Mouse (Mus musculus) bone marrow macrophage, adult 2 months (primary cell): ENCODE measurements around the gene Garem2. TPM values are rescaled to one million over a fixed set of nuclear protein-coding genes. Genes with fewer than 3 reads are reported as not detected.

ENCODE experiments used
- H3K27ac ChIP-seq: 2 replicates; pipeline ENCODE4 v1.5.1; 2012; ENCODE audit warnings: low read depth, low read length; ENCODE audit not compliant: insufficient read depth
- H3K4me1 ChIP-seq: 2 replicates; pipeline ENCODE4 v1.6.1; 2012; ENCODE audit warnings: low read length; ENCODE audit not compliant: control insufficient read depth, insufficient read depth
- H3K4me3 ChIP-seq: 2 replicates; pipeline ENCODE4 v1.5.1; 2012; ENCODE audit warnings: mild to moderate bottlenecking, low read length, moderate library complexity; ENCODE audit not compliant: insufficient read depth
- CTCF ChIP-seq: IDR thresholded peaks from 2 replicates; pipeline ENCODE4 v1.5.1; 2012; ENCODE audit warnings: low read depth, mild to moderate bottlenecking, low read length, moderate library complexity
- POLR2A ChIP-seq: IDR thresholded peaks from 2 replicates; pipeline ENCODE4 v1.6.1; 2012; ENCODE audit warnings: mild to moderate bottlenecking, low read depth, low read length, borderline replicate concordance
- polyA plus RNA-seq: library from polyadenylated mRNA; stranded (reverse); fragments of >200 nt; gene quantifications from 2 replicates; pipeline ENCODE4 v1.2.4, GENCODE M21; 2012; ENCODE audit not compliant: missing spikeins, insufficient read depth, insufficient read length

Garem2 gene
- polyA plus RNA-seq, 1 experiment: not detected

DNA sequence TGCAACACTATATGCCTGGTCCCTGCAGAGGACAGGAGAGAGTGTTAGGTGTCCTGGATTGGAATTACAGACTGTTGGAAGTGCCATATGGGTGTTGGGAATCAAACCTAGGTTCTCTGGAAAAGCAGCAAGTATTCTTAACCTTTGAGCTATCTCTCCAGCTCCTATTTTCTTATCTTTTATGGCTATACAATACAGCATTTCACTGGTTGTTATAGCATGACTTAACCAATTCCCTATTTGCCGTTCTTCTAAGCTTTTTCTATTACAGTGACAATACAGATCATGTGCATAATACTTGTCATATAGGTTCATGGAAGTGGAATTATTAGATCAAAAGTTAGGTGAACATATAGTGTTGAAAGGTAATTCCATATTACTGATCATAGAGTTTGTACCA, 56.9 kb downstream of the Garem2 start:
- Histone ChIP-seq H3K27ac (no peak overlapping the region), H3K4me3 (no peak overlapping the region), H3K4me1 (peaks cover 5% of the 10 kb centered on the region)
- TF ChIP-seq CTCF (no peak), POLR2A (no peak)

GRCm38 (mm10) chr5:30162339-30162738, 57.4 kb downstream of the Garem2 start:
- Histone ChIP-seq H3K4me1 (peaks cover 5% of the 10 kb centered on the region), H3K4me3 (no peak overlapping the region), H3K27ac (no peak overlapping the region)
- no peak for TF ChIP-seq POLR2A
- no peak for TF ChIP-seq CTCF

DNA sequence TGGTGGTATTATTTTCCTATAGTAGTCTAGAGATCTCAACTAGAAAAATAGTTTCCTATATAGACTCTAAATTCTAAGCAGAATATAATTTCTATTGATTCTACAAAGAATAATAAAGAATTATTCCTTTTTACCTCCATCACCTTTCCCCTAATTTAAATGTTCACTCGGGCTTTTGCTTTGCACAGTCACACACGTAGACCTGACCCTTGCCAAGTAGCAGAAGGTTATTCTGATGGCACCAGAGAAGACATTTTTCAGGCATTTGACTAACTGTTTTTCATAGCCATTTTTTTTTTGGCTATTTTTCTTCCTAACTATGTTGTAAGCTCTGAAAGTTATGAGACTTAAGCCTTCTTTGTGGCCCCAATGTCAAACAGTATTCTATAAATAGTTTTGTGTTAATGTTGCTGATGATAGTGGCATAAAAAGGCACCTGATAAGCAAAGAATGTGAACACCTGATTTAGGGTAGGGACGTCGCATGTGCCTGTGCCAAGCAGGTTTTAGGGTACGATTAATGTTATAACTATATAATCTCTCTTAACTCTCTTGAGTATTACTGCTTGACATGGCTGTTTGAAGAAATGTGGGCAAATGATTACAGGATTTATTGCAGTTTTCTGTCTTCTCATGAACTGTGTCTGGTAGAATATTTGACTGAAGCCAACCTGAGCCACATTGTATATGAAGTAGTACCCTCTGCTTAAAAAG, 60.4 kb downstream of the Garem2 start:
- Histone ChIP-seq H3K4me1 (peaks cover 6% of the 10 kb centered on the region; the same call in 1 of the 2 replicates), H3K27ac (no peak overlapping the region), H3K4me3 (no peak overlapping the region)
- TF ChIP-seq CTCF (no peak), POLR2A (no peak)

Other genes with a start within 250 kb of the Garem2 start
- not detected in 2 replicates for gene Il6, start 92.0 kb upstream of the Garem2 start, polyA plus RNA-seq
- gene Tyms, start 31.5 kb upstream of the Garem2 start, polyA plus RNA-seq: 27.9 and 29.1 TPM in 2 replicates
- not detected in 2 replicates for gene 3110082J24Rik, start 925 bp downstream of the Garem2 start, polyA plus RNA-seq
- gene Hadha, start 50.0 kb downstream of the Garem2 start, polyA plus RNA-seq: 114 and 117 TPM in 2 replicates
- gene Hadhb, start 50.1 kb downstream of the Garem2 start, polyA plus RNA-seq: 67.2 and 75.0 TPM in 2 replicates
- gene Adgrf3, start 100.6 kb downstream of the Garem2 start, polyA plus RNA-seq: not detected in 2 replicates
- gene Selenoi, start 127.4 kb downstream of the Garem2 start, polyA plus RNA-seq: 10.9 and 13.5 TPM in 2 replicates
- gene Drc1, start 176.2 kb downstream of the Garem2 start, polyA plus RNA-seq: not detected in 2 replicates